Mouse (Mus musculus): ENCODE results near the gene Crabp1.

- TF ChIP-seq CTCF (IDR thresholded peaks at IDR 0.05; ENCODE audit: borderline replicate concordance, control insufficient read depth, extremely low read depth, insufficient read depth, low read length, poor library complexity) (no peak), POLR2A (IDR thresholded peaks at IDR 0.05; ENCODE audit: control insufficient read depth, extremely low read depth, insufficient read depth, low read length, poor library complexity) (no peak)
These were observed 38.2 kb upstream of the Crabp1 start for GRCm38 (mm10) chr9:54726315-54726714.
